Mouse (Mus musculus) heart, embryonic 16.5 days (tissue): Measurements from ENCODE around the gene Ccdc88b. TPM values are rescaled to one million over a fixed set of nuclear protein-coding genes. Genes with fewer than 3 reads are reported as not detected.
"Not testable (repeated sequence)": the region's sequence is repeated elsewhere in the genome, so short reads cannot be mapped to it uniquely, and the experiment has no call there.

Source experiments
- ATAC-seq: fragments of 200-750 bp; cut with Nextera tagmentation; replicated peaks from 2 replicates; pipeline ENCODE4 v1.8.0; 2017; ENCODE audit warnings: moderate number of reproducible peaks; ENCODE audit not compliant: insufficient read depth, low FRiP score; ENCODE audit errors: extremely low read depth
- H3K27ac ChIP-seq: fragments of 300-500 bp; sonication (generic); 2 replicates; pipeline ENCODE4 v1.5.1; 2014; ENCODE audit warnings: mild to moderate bottlenecking, low read length, control low read depth, moderate library complexity
- H3K27me3 ChIP-seq: fragments of 300-500 bp; sonication (generic); 2 replicates; pipeline ENCODE4 v1.6.1; 2014; ENCODE audit warnings: low read length, mixed read lengths; ENCODE audit not compliant: control insufficient read depth, insufficient read depth
- H3K36me3 ChIP-seq: fragments of 300-500 bp; sonication (generic); 2 replicates; pipeline ENCODE4 v1.6.1; 2014; ENCODE audit not compliant: control insufficient read depth, insufficient read depth
- H3K4me1 ChIP-seq: fragments of 300-500 bp; sonication (generic); 2 replicates; pipeline ENCODE4 v1.6.1; 2014; ENCODE audit warnings: low read length, mixed read lengths; ENCODE audit not compliant: control insufficient read depth, insufficient read depth
- H3K4me2 ChIP-seq: fragments of 300-500 bp; sonication (generic); 2 replicates; pipeline ENCODE4 v1.6.1; 2014; ENCODE audit warnings: low read depth, mild to moderate bottlenecking, control low read depth, low read length
- H3K4me3 ChIP-seq: fragments of 300-500 bp; sonication (generic); 2 replicates; pipeline ENCODE4 v1.5.1; 2014; ENCODE audit warnings: mild to moderate bottlenecking, control low read depth, low read length
- H3K9ac ChIP-seq: fragments of 300-500 bp; sonication (generic); 2 replicates; pipeline ENCODE4 v1.6.1; 2014; ENCODE audit warnings: low read length, control low read depth
- H3K9me3 ChIP-seq: fragments of 300-500 bp; sonication (generic); replicated peaks from 2 replicates; pipeline ENCODE4 v1.6.1; 2016; ENCODE audit warnings: low read length; ENCODE audit not compliant: control insufficient read depth
- WGBS: fragments of 180-500 bp; shearing (Covaris S2); extraction: QIAGEN DNeasy Blood & Tissue Kit; methylation state at CpG from one replicate; pipeline ENCODE4 v1.1.7; 2014; 5-methylcytosine and 5-hydroxymethylcytosine counted together
- polyA plus RNA-seq: library from polyadenylated mRNA; unstranded; fragments of >200 nt; fragmentation: Nextera tagmentation; extraction: Ambion mirVana; gene quantifications from 2 replicates; pipeline ENCODE4 v1.2.1, GENCODE M21; 2015

Gene Ccdc88b
- 1.00 and 3.8 TPM in 2 replicates for polyA plus RNA-seq

DNA sequence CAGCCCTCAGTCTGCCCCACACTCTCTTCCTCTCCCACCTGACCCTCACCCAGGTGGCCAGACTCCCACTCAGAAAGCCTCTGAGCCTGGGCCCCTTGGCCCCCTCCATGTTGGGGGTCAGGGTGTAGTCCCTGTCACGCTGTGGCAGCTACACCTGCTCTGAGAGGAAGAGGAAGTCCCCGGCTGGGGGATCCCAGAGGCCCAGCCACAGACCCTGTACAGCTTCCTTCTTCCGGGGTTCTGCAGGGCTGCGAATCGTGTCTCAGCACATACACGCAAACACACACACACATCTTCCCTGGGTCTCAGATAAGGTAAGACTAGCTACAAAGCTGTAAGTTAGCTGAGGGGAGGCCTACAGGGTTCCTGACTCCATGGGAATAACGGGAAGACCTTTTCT, at the start of gene Ccdc88b:
Ccdc88b (minus strand) TSS at position 181 of the 400 bp plus-strand sequence.
- Histone ChIP-seq H3K9me3 (no peaks in the 10 kb centered on the region), H3K4me2 (peak within 1 kb of the TSS; percentile 13; the same call in 1 of the 2 replicates), H3K27me3 (peaks cover 4% of the 10 kb centered on the region; the same call in 1 of the 2 replicates), H3K27ac (no peak within 1 kb of the TSS), H3K9ac (no peak within 1 kb of the TSS), H3K4me1 (peaks cover 3% of the 10 kb centered on the region; the same call in 1 of the 2 replicates), H3K36me3 (no peaks in the 10 kb centered on the region), H3K4me3 (peak within 1 kb of the TSS; percentile 22)
- ATAC-seq, result 0 out of 2 replicates have a peak, but pooled peaks have one; percentile 25
- 61% methylated on average over 7 of the region's 7 CpGs for WGBS

- Histone ChIP-seq H3K27me3 (no peaks in the 10 kb centered on the region), H3K4me2 (no peak overlapping the region), H3K27ac (no peak overlapping the region), H3K4me3 (no peak overlapping the region), H3K9me3 (no peaks in the 10 kb centered on the region), H3K4me1 (peaks cover 21% of the 10 kb centered on the region), H3K36me3 (peaks cover 21% of the 10 kb centered on the region), H3K9ac (no peak overlapping the region)
- WGBS, result 88% methylated on average over 8 of the region's 8 CpGs
- ATAC-seq, result no peak
Observed at GRCm38 (mm10) chr19:6907094-6907493, 49.1 kb upstream of the Ccdc88b start.

GRCm38 (mm10) chr19:6906199-6906598, 48.2 kb upstream of the Ccdc88b start:
- Histone ChIP-seq H3K27me3 (no peaks in the 10 kb centered on the region), H3K27ac (no peak overlapping the region), H3K4me2 (no peak overlapping the region), H3K4me1 (peaks cover 19% of the 10 kb centered on the region), H3K36me3 (peaks cover 12% of the 10 kb centered on the region), H3K4me3 (no peak overlapping the region), H3K9ac (no peak overlapping the region), H3K9me3 (no peaks in the 10 kb centered on the region)
- ATAC-seq, result no peak
- WGBS, result 76% methylated on average over 3 of the region's 3 CpGs

DNA sequence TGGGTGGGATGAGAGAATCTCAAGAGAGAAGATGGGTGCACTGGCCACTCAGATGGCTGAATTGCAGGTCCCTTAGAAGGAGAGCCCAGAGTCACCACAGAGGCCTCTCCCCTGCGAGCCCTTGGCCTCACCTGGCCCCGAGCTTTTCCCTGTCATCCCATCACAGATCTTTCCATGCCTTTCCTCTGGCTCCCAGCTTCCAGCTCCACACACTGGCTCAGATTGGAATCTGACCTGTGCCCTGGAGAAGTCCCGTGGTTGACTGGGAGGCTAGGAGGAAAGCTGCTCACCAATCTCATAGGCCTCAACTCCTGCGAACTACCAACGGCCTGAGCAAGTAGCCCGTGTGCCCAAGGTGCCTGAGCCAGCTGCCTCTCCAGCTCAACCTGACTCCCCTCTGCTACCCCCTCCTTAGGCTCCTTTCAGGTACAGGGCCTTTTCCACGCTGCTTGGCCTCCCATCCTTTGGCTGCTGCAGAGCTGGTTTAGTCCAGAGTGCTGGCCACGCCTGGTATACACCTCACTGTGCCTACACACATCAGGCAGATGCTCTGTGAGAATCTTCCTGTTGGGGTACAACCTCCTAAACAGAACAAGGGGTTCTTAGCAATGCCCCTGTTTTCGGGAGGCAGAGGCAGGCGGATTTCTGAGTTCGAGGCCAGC, 47.6 kb upstream of the Ccdc88b start:
- ATAC-seq, result no peak
- H3K9me3 ChIP-seq, result no peaks in the 10 kb centered on the region
- no peak overlapping the region for H3K27ac ChIP-seq
- H3K36me3 ChIP-seq, result peaks cover 10% of the 10 kb centered on the region
- no peak overlapping the region for H3K9ac ChIP-seq
- no peak overlapping the region for H3K4me3 ChIP-seq
- no peaks in the 10 kb centered on the region for H3K27me3 ChIP-seq
- H3K4me2 ChIP-seq, result no peak overlapping the region
- H3K4me1 ChIP-seq, result peaks cover 15% of the 10 kb centered on the region
- WGBS, result 92% methylated on average over 11 of the region's 11 CpGs

GRCm38 (mm10) chr19:6904846-6905245, 46.8 kb upstream of the Ccdc88b start:
- Histone ChIP-seq H3K27me3 (no peaks in the 10 kb centered on the region), H3K36me3 (peaks cover 10% of the 10 kb centered on the region), H3K9me3 (no peaks in the 10 kb centered on the region), H3K9ac (no peak overlapping the region), H3K4me3 (no peak overlapping the region), H3K4me2 (no peak overlapping the region), H3K27ac (no peak overlapping the region), H3K4me1 (peaks cover 15% of the 10 kb centered on the region)
- WGBS, result 73% methylated on average over 2 of the region's 2 CpGs
- no peak for ATAC-seq

DNA sequence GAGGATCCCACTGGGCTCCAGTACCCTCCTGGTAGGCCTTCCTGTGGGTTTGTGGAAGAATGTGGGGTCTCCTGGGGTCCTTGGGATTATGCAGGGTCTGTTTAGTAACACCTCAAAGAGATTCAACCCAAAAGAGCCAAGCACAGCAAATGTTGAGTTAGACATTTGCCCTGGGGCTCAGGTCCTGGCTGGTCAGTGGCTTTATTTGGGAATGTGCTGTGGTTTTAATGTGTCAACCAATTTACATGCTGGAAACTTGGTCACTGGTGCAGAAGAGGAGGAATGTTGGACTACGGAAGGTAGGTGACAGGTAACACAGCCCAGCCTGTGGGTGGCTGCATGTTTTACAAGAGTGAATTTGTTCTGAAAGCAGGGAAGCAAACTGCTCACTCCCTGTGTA, 45.0 kb upstream of the Ccdc88b start:
- no peak for ATAC-seq
- Histone ChIP-seq H3K4me2 (no peak overlapping the region), H3K27me3 (no peaks in the 10 kb centered on the region), H3K9me3 (no peaks in the 10 kb centered on the region), H3K4me1 (peaks cover 7% of the 10 kb centered on the region), H3K9ac (no peak overlapping the region), H3K36me3 (peaks cover 10% of the 10 kb centered on the region), H3K27ac (no peak overlapping the region), H3K4me3 (no peak overlapping the region)
- 83% methylated on average over 1 of the region's 1 CpGs for WGBS

GRCm38 (mm10) chr19:6899641-6900040, 41.6 kb upstream of the Ccdc88b start:
- no peak for ATAC-seq
- H3K4me3 ChIP-seq, result no peak overlapping the region

DNA sequence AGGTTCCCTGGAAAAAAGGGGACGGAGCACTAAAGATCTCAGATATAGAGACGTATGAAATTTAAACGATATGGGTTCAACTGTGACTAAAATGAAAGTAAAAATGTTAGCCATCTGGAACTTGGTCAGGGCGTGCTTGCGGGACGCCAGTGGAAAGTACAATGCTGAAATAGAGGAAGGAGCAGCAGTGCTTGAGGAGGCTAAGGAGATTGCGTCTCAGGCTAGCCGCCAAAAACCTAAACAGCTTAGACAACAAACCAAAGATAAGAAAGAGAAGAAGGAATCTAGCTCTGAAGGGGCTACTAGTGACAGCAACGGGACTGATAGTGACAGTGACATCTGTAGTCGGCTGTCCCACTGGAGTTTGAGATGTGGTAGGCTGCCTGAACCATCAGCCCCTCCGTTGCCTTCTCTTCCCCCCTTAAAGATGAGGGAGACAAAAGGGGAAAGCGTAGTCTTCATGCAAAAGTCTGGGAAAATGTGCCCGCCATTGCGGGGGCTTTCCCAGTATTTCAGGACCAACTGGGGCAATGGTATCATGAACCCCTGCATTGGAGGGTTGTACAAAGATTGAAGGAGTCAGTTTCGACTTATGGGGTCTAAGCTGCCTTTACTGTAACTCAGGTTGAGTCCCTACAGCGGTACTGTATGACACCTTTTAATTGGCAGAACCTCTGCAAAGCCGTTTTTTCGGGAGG, 37.7 kb upstream of the Ccdc88b start:
- H3K4me2 ChIP-seq, ATAC-seq, H3K4me3 ChIP-seq, H3K9ac ChIP-seq, H3K9me3 ChIP-seq, H3K27me3 ChIP-seq, H3K4me1 ChIP-seq, H3K36me3 ChIP-seq, H3K27ac ChIP-seq: not testable (repeated sequence)
- 75% methylated on average over 18 of the region's 18 CpGs for WGBS

More at GRCm38 (mm10) chr19:6899641-6900040, 41.6 kb upstream of the Ccdc88b start:
- H3K4me1 ChIP-seq, result no peaks in the 10 kb centered on the region
- no peak overlapping the region for H3K9ac ChIP-seq
- no peak overlapping the region for H3K27ac ChIP-seq
- no peaks in the 10 kb centered on the region for H3K9me3 ChIP-seq
- no peaks in the 10 kb centered on the region for H3K27me3 ChIP-seq
- no peaks in the 10 kb centered on the region for H3K36me3 ChIP-seq
- WGBS, result 82% methylated on average over 4 of the region's 4 CpGs
- H3K4me2 ChIP-seq, result no peak overlapping the region

DNA sequence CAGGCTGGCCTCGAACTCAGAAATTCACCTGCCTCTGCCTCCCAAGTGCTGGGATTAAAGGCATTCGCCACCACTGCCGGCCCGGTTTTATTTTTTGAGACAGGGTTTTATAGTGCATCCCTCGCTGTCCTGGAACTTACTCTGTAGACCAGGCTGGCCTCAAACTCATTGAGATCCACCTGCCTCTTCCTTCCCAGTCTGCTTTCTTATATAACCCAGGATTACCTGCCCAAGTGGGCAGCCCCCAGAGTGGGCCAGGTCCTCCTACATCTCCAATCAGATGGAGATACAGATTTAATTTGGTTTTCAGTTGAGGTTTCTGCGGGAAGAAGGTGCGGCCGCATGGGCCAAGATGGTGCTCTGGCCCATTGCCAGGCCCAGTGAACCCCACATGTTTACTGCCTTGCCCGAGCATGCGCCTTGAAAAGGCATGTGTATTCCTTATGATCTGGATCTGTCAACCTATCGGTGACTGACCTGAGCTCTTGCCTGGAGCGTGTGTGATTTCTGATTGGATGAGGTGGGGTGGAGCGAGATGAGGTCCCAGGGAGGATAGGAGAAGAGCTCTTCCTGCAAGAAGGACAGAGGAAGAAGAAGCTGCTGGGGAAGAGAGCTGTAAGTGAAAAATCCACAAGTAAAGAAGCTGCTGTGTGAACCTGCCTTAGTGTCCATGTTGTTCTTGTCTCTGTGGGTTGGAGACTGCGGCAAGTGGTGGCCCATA, 35.9 kb upstream of the Ccdc88b start:
- ATAC-seq, result no peak
- Histone ChIP-seq H3K27ac (no peak overlapping the region), H3K4me3 (no peak overlapping the region), H3K4me2 (no peak overlapping the region), H3K36me3 (no peaks in the 10 kb centered on the region), H3K27me3 (no peaks in the 10 kb centered on the region), H3K9ac (no peak overlapping the region), H3K9me3 (no peaks in the 10 kb centered on the region), H3K4me1 (no peaks in the 10 kb centered on the region)
- WGBS, result 90% methylated on average over 14 of the region's 14 CpGs
